Mouse (Mus musculus) thymus, adult 18-20 months (tissue): ENCODE data around the gene Miga1.
A peak's percentile ranks its signal among the peaks of the same experiment; 100 is the strongest.

Source experiments
- DNase-seq, 2 experiments: peaks; one replicate each; pipeline ENCODE4 v3.0.0; 2022; ENCODE audit warnings: mixed read lengths in 2 of 2

Gene Miga1

DNA sequence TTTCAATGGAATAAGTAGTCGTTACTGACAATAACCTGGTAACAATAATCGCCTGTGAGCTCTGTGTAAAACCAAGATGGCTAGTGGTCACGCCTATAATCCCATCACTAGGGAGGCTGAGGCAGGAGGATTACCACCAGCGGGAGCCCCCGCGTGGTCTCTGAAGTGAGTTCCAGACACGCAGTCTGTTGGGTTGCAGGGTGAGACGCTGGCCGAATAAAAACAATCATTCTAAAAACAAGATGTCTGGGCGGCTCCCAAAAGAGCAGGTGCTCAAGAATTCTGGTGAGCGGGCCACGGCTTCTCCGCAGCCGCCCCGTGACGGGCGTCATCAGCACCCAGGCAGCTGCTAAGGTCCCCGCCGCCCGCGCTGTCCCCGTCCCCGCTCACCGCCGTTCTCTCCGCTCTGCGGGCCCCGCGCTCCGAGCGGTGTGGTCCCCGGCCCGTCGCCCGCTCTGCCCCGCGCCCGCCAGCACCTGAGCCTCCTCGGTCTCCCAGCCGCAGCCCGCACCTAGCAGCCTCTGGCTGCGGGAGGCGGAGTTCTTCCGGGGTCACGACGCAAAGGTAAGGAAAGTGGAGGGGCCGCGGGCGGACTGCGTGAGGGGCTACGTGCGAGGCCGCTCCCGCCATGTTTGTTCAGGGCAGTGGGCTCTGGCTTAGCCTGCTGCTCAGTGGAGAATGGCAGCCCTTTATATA is at the start of gene Miga1:
Miga1 (minus strand) TSS at position 546 of the 696 bp plus-strand sequence.
- peak; percentile 72 to 76 for DNase-seq

DNA sequence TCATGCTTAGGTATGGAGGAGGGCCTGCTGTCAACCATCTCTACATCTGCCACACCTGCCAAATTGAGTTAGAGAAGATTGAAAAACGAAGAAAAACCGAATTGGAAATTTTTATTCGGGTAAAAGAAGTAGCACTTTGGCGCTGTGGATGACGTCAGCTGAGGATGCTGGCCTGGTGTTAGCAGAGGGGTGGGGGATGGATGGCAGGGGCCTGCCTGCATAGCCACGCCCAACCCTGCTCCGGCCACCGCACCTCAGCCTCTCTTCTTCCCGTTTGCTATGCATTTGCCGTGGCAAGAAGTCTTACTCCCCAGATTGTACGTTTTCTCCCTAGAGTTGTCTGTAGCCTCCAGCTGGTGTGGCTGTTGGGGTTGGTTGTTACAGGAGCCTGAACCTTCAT is 43.9 kb upstream of the Miga1 start:
- no peak for DNase-seq

- DNase-seq = no peak
Measured at GRCm38 (mm10) chr3:152376063-152376462, 35.9 kb upstream of the Miga1 start.

- DNase-seq = no peak
Measured at GRCm38 (mm10) chr3:152364181-152364580, 24.0 kb upstream of the Miga1 start.

GRCm38 (mm10) chr3:152359151-152359550 is 18.9 kb upstream of the Miga1 start:
- no peak for DNase-seq

GRCm38 (mm10) chr3:152356751-152357150 is 16.5 kb upstream of the Miga1 start:
- no peak for DNase-seq

GRCm38 (mm10) chr3:152355361-152355760 is 15.2 kb upstream of the Miga1 start:
- no peak for DNase-seq

DNA sequence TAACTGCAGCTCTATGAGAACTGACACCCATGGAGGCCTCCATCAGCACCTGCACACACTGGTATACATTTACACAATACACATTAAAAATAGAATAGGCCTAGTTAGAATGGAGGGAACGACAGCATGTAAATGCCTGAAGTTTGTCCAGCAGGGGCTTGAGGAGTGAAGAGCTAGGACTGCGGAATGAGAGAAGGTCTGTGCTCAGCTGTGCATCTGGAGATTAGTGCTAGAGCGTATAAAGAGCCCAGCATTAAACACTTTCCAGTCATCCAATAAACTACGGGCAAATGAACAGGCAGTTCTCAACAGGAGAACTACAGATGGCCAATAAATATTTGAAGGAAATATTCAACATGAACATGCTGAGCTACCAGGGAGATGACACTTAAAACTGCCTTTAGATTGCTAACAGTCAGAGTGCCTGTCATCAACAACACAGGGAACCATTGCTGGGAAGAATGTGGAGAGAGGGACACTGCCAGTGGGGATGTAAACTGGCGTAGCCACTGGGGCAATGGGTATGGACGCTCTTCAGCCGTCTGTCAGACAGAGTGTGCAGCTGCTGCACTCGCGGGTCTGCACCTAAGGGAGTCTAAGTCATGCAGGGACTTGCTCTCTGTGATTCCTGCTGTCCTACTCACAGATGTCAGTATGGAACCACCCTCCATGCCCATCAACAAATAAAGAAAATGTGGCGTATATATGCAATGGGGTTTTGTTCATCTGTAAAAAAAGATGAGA is 13.4 kb upstream of the Miga1 start:
- DNase-seq = no peak

DNA sequence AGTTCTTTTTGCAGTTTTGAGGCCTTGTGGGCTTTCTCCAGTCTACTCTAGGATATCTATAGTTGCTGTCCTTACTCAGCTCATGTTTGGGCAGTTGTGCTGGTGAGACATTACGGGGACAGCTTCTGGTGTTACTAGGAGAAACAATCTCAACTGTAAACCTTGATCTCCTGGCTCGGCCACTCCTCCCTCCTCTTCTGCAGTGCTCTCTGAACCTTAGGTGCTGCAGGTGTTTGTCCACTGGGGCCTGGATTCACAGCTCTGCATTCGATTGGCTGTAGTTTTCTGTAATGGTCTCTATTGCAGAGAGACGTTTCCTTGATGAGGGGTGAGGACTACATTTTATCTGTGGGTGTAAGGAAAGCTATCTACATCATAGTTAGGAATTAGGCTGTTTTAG is 12.1 kb upstream of the Miga1 start:
- DNase-seq = no peak

- no peak for DNase-seq
Measured at GRCm38 (mm10) chr3:152350966-152351365, 10.8 kb upstream of the Miga1 start.

DNA sequence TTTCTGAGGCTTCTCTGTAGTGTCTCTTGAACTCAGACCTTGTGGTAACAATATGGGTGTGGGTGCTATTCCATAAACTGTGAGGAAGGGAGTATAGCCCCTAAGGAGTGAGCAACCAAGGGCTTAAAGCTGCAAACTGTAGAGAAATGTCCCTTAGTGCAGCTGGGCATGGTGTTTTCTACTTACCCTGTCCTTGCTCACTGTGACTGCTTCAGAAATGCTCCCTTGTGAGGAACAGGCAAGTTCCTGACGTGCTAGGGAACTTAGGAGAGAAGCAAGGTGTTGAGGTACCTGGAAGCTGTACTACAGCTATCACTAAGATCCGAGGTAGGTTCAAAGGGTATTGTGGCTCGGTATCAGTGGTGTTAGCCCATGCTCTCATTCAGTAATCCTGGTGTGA is 10.2 kb upstream of the Miga1 start:
- no peak for DNase-seq

DNA sequence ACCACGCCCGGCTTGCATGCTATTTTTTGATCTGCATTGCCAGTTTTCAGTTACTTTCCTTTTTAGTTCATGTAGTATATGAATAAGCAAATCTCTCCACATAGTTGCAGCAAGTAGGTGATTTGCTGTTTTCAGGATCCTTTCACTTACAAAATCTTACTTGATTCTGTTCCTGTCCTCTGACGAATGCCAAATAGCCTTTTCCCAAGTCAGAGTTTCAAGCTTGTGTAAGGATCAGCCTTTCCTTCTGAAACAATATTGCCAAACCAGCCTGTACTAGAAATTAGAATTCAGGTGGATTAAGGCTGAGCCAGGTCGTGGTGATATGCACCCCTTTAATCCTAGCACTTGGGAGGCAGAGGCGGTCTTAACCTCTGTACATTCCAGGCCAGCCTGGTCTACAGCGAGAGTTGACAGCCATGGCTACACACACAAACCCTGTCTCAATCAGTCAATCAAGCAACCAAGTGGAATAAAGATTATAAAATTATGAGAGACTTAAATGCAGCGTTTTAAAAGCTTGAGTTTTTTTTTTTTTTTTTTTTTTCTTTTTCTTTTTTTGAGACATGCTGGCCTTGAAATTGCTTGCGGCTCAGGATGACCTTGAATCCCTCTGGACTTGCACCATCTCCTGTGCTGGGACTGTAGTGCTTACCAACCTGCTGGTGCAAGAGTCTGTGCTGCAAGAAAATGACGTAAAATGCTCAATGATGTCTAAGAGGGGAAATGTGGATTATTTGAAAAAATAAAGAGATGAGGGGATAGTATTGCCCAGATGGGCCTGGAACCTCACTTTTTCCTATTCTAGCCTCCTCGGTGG is 8.0 kb upstream of the Miga1 start:
- DNase-seq = no peak

DNA sequence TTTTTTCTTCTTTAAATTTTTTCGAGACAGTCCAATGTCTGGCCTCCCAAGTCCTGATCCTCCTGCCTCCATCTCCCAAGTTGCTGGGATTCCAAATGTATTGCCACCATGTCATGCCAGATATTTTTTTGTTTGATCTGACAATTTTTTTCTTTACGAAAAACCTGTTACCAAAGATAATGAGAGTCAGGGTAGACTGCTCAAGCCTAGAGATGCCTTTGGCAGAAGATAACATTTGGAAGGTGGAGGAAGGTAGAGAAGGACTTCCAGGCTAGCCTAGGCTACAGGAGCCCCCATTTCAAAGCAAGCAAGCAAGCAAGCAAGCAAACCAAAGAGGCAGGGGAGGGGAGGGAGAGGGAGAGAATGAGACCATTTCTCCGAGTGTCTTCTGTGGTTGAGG is 7.0 kb upstream of the Miga1 start:
- no peak for DNase-seq

DNA sequence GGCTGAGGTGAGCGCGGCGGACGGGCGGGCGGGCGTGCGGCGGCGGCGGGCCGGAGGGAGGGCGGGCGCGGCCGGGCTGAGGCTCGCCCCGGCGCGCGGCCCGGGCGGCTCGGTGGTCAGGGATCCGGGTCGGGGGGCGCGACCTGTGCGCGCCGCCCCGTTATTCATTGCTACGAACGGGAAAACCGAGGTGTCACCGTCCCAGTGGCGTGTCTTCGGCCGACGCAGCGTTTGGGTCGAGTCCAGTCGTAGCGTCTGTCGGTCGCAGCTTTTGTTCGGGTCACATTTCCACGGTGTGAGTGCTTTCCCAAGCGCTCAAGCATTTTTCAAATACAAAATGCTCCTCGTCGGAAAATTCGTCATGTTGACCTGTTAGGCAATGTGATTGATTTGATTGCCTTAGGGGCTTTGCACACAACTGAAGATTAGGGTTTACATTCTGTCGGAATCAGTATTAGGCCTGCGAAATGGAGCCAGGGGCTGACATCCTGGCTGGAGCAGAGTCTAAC is 6.5 kb upstream of the Miga1 start:
- peak in 1 of 2 experiments; percentile 21 for DNase-seq

DNA sequence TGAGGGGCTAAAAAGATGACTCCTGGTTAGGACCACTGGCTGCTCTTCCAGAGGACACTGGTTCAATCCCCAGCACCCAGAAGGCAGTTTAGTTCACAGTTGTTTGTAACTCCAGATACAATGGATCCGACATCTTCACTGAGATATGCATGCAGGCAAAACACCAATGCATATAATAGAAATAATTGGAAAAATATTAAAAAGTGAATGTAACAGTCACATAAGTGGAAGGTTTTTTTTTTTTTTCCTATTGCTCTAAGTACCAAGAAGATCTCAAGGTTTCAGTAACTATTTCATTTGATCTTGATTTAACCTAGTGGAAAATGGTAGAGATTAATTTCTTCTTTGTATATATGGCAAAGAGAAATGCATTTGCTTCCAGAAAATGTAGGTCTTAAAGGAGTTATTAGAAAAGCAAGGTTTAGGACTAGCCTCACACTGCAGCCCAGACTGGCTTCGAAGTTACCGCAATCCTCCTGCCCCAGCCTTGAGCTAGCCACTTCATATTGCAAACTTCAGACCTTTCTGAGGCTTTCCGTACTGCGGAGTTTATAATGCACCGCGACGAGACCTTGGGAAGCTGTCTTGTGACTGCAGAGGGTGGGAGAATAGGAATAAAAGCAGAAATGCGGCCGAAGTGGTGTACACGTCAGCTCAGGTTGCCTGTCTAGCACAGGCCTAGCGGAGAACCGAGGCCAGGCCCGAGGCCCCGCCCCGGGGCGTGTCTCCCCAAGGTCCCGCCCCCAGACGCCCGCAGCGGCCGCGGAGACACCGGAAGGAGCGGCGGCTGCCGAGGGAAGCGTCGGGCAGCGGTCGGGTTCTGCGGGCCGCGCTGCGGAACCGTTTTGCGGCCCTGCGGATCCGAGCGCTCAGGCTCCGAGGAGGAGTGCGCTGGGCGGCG is 5.8 kb upstream of the Miga1 start, which contains the start of gene Usp33:
Usp33 (plus strand) TSS at position 747 of the 901 bp plus-strand sequence.
- peak; percentile 88 to 90 for DNase-seq

DNA sequence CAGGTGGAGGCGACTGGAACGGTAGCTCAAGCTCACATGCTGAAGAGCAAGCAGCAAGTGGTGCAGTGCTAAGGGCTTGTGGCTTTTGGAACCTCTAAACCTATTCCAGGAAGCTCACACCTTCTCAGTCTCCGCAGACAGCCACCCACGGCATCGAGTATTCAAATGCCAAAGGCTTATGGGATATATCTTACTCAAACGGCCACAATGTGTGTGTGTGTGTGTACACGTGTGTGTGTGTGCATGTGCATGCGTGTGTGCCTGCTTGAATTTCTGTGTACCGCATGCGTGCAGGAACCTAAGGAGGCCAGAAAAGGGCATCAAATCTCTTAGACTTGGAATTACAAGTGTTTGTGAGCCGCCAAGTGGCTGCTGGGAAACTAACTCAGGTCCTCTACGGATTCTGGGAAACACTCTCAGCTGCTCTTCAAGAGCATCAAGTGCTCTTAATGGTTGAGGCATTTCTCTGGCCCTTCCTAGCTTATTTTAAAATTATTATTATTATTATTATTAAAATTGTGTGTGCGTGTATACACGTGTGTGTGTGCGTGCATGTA is 2.8 kb upstream of the Miga1 start:
- DNase-seq = no peak

DNA sequence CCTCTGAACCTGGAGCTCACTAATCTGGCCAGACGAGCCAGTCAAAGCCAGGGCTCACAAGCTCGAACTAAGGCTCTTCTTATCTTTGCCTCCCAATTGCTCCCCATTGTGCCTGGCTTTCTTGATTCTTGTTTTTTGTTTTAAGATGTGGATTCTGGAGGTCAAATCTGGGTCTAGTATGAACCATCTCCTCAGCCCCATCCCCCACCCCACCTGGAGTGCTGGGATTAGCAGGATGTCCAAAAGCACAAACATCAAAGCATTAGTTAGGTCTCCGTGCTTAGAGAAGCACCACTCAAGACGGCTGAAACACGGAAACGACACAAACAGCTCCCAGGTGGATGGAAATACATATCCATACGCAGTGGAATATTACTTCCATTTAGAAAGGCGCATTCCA is 4.1 kb downstream of the Miga1 start:
- DNase-seq = no peak

DNA sequence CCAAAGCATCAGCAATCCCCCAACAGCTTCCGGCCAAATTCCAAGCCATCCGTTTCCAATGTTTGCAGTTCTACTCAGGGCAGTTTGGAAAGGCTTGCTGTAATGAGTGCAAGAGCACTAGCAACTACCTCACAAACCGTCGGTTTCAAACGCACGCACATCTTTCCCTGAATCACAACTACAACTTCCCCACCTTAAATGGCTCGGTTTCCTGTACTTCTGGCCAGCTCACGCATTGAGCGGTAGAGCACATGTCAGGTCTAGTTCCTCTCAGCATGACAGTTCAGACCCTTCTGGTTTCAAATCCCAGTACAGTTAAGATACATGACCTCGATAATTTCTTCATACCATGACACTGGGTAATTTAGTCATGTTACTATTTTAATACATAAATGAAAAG is 6.6 kb downstream of the Miga1 start:
- DNase-seq = no peak

GRCm38 (mm10) chr3:152332545-152333300 is 7.5 kb downstream of the Miga1 start:
- DNase-seq = no peak

DNA sequence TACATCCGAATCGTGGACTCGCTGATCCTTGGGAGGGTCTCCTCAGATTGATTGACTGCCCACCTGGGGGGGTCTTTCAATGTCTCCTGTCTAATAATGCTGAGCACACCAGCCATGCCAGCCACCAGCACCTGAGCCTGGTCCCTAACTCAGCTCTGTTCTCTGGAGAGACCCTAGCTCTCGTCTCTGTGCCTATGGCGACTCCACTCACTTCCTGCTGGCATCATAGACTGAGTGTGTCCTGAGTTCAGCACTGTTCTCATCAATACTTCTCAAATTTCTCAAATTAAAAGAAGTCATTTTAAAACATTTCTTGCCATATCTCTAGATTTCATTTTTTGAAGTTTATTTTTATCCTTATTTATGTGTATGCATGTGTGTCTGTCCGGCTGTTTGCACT is 8.1 kb downstream of the Miga1 start:
- DNase-seq = no peak
